In genomic region chr16:33379944-33380881, GRCm38 (mm10) we compare ENCODE assay signal across 8 mouse cellular contexts. TPM values are rescaled to one million over a fixed set of nuclear protein-coding genes. Genes with fewer than 3 reads are reported as not detected.
A peak's percentile ranks its signal among the peaks of the same experiment; 100 is the strongest.
DNase-seq lines count a peak whose midpoint lies in the region; ATAC-seq and TF ChIP-seq lines count a peak whose summit lies in the region.
"Not testable (repeated sequence)": the region's sequence is repeated elsewhere in the genome, so short reads cannot be mapped to it uniquely, and the experiment has no call there.

Gene Zfp148 (plus strand): TSS chr16:33380836.

- H3K36me3 ChIP-seq in CH12.LX (replicated peaks in 1 of 2; ENCODE audit: control insufficient read depth in 1 of 2, insufficient read depth in 1 of 2, low read length in 1 of 2), result peaks cover 4 to 39% of the 10 kb centered on the region in 2 experiments
- H3K36me3 ChIP-seq in forebrain, embryonic 11.5 days (ENCODE audit: control insufficient read depth, insufficient read depth, low read length); heart, embryonic 16.5 days (ENCODE audit: control insufficient read depth, insufficient read depth); liver, embryonic 16.5 days (ENCODE audit: control insufficient read depth, insufficient read depth); neural tube, embryonic 13.5 days; testis, adult 2 months (ENCODE audit: control insufficient read depth, insufficient read depth, low read length): not testable (repeated sequence)

- H3K79me2 ChIP-seq in CH12.LX (replicated peaks; ENCODE audit: control insufficient read depth, extremely low read depth, insufficient read depth, poor library complexity, severe bottlenecking), result peaks cover 45% of the 10 kb centered on the region

- 0 out of 2 replicates have a peak, but pooled peaks have one; percentile 15 for TF ChIP-seq EP300 in CH12.LX (IDR thresholded peaks at IDR 0.05; ENCODE audit: low read length)

- H3K27ac ChIP-seq in CH12.LX (ENCODE audit: insufficient read depth, low read depth), result peak within 1 kb of the TSS; percentile 54
- H3K27ac ChIP-seq in forebrain, embryonic 11.5 days (ENCODE audit: low read depth, low read length), result peak within 1 kb of the TSS; percentile 85
- H3K27ac ChIP-seq in heart, embryonic 16.5 days (ENCODE audit: low read length), result peak within 1 kb of the TSS; percentile 96
- H3K27ac ChIP-seq in liver, embryonic 16.5 days (ENCODE audit: low read length), result peak within 1 kb of the TSS; percentile 74
- peak within 1 kb of the TSS; percentile 97 for H3K27ac ChIP-seq in neural tube, embryonic 13.5 days (replicated peaks)
- H3K27ac ChIP-seq in testis, adult 2 months (ENCODE audit: control insufficient read depth, insufficient read depth, low read depth, low read length), result peak within 1 kb of the TSS; percentile 95

- H3K9ac ChIP-seq in CH12.LX (ENCODE audit: insufficient read depth, low read depth), result peak within 1 kb of the TSS; percentile 98
- peak within 1 kb of the TSS; percentile 90 for H3K9ac ChIP-seq in forebrain, embryonic 11.5 days (ENCODE audit: low read length)
- H3K9ac ChIP-seq in heart, embryonic 16.5 days (ENCODE audit: low read length), result peak within 1 kb of the TSS; percentile 99
- H3K9ac ChIP-seq in liver, embryonic 16.5 days (ENCODE audit: low read depth, low read length), result peak within 1 kb of the TSS; percentile 93
- H3K9ac ChIP-seq in neural tube, embryonic 13.5 days, result peak within 1 kb of the TSS; percentile 97

- H3K4me2 ChIP-seq in CH12.LX (ENCODE audit: insufficient read depth, low read depth, poor library complexity, severe bottlenecking), result peak within 1 kb of the TSS; percentile 80
- peak within 1 kb of the TSS; percentile 91 for H3K4me2 ChIP-seq in forebrain, embryonic 11.5 days (ENCODE audit: low read depth, low read length, severe bottlenecking)
- peak within 1 kb of the TSS; percentile 85 for H3K4me2 ChIP-seq in heart, embryonic 16.5 days (ENCODE audit: low read depth, low read length)
- peak within 1 kb of the TSS; percentile 88 for H3K4me2 ChIP-seq in liver, embryonic 16.5 days (ENCODE audit: low read depth, low read length)
- H3K4me2 ChIP-seq in neural tube, embryonic 13.5 days, result peak within 1 kb of the TSS; percentile 78

- peak within 1 kb of the TSS; percentile 80 to 94 (median 85) for H3K4me3 ChIP-seq in CH12.LX (replicated peaks in 1 of 3; ENCODE audit: low read depth in 2 of 3, low read length in 2 of 3, poor library complexity in 1 of 3)
- H3K4me3 ChIP-seq in forebrain, embryonic 11.5 days (ENCODE audit: low read depth, low read length), result peak within 1 kb of the TSS; percentile 96
- H3K4me3 ChIP-seq in heart, embryonic 16.5 days (ENCODE audit: low read length), result peak within 1 kb of the TSS; percentile 82
- H3K4me3 ChIP-seq in liver, embryonic 16.5 days (ENCODE audit: low read depth, low read length), result peak within 1 kb of the TSS; percentile 94
- H3K4me3 ChIP-seq in neural tube, embryonic 13.5 days, result peak within 1 kb of the TSS; percentile 91
- peak within 1 kb of the TSS; percentile 94 for H3K4me3 ChIP-seq in testis, adult 2 months (ENCODE audit: control insufficient read depth, low read depth, low read length)

- DNase-seq in CH12.LX (ENCODE audit: extremely low read depth), result peak; percentile 95
- DNase-seq in c-Kit-positive CD71-positive TER-119-negative erythroid progenitor cells, embryonic 14.5 days (ENCODE audit: low read depth), result peak; percentile 79
- DNase-seq in forebrain, embryonic 11.5 days (ENCODE audit: low spot score), result peak; percentile 94
- DNase-seq in kidney, postnatal 36 days, result peak; percentile 90 to 97

- 3% methylated on average over 50 of the region's 50 CpGs for WGBS in forebrain, embryonic 11.5 days
- WGBS in heart, embryonic 16.5 days, result 4% methylated on average over 50 of the region's 50 CpGs
- 2% methylated on average over 50 of the region's 50 CpGs for WGBS in liver, embryonic 16.5 days (ENCODE audit: insufficient replicate concordance)
- 2% methylated on average over 50 of the region's 50 CpGs for WGBS in neural tube, embryonic 13.5 days

- ATAC-seq in forebrain, embryonic 11.5 days (replicated peaks; ENCODE audit: low FRiP score), result peak; percentile 90
- ATAC-seq in heart, embryonic 16.5 days (replicated peaks; ENCODE audit: extremely low read depth, insufficient read depth, low FRiP score), result peak; percentile 83
- ATAC-seq in liver, embryonic 16.5 days (ENCODE audit: low read depth), result peak; percentile 91
- ATAC-seq in neural tube, embryonic 13.5 days (ENCODE audit: low read depth), result peak; percentile 90

- in situ Hi-C loops in CH12.LX (cut with MboI; ENCODE audit: low pct_ligation_motif_present, low pct_unique_long_range_greater_than_20kb, low sequenced_read_pairs), result not testable (repeated sequence)

- TF ChIP-seq POLR2A in CH12.LX (IDR thresholded peaks at IDR 0.05; ENCODE audit: low read depth, low read length), result peak; percentile 95
- TF ChIP-seq POLR2A in testis, adult 2 months (IDR thresholded peaks at IDR 0.05; ENCODE audit: control insufficient read depth, low read depth, low read length), result peak; percentile 76

- 0 out of 4 replicates have a peak, but pooled peaks of 1 of the 2 experiments have one; percentile 2 for TF ChIP-seq CTCF in CH12.LX (conservative IDR thresholded peaks at IDR 0.05 in 1 of 2, IDR thresholded peaks at IDR 0.05 in 1 of 2; ENCODE audit: low read depth in 2 of 2, low read length in 2 of 2)
- not testable (repeated sequence) for TF ChIP-seq CTCF in testis, adult 2 months (IDR thresholded peaks at IDR 0.05; ENCODE audit: control insufficient read depth, insufficient read depth, insufficient replicate concordance, low read depth, low read length)

- not testable (repeated sequence) for TF ChIP-seq RAD21 in CH12.LX (IDR thresholded peaks at IDR 0.05; ENCODE audit: low read depth, low read length)

- H3K9me3 ChIP-seq in CH12.LX (replicated peaks; ENCODE audit: low read length); forebrain, embryonic 11.5 days (ENCODE audit: control insufficient read depth, low read length); heart, embryonic 16.5 days (replicated peaks; ENCODE audit: control insufficient read depth, low read length); liver, embryonic 16.5 days (replicated peaks; ENCODE audit: control insufficient read depth, low read length); neural tube, embryonic 13.5 days: not testable (repeated sequence)

- dilution Hi-C loops in CH12.LX (cut with MboI; ENCODE audit: extremely low pct_ligation_motif_present, extremely low pct_unique_long_range_greater_than_20kb, low sequenced_read_pairs), result not testable (repeated sequence)

- H3K27me3 ChIP-seq in CH12.LX (replicated peaks); forebrain, embryonic 11.5 days (ENCODE audit: control insufficient read depth, insufficient read depth, low read length); heart, embryonic 16.5 days (ENCODE audit: control insufficient read depth, insufficient read depth, low read length); liver, embryonic 16.5 days (ENCODE audit: control insufficient read depth, insufficient read depth, low read depth, low read length); neural tube, embryonic 13.5 days; testis, adult 2 months (ENCODE audit: control insufficient read depth, insufficient read depth, low read length): not testable (repeated sequence)

- peaks cover 3 to 31% of the 10 kb centered on the region in 2 experiments; a peak in 3 of 4 replicates for H3K4me1 ChIP-seq in CH12.LX (ENCODE audit: control insufficient read depth in 1 of 2, insufficient read depth in 2 of 2)
- not testable (repeated sequence) for H3K4me1 ChIP-seq in forebrain, embryonic 11.5 days (replicated peaks; ENCODE audit: control insufficient read depth, insufficient read depth, low read length); testis, adult 2 months (ENCODE audit: control insufficient read depth, insufficient read depth, low read length)
- peaks cover 21% of the 10 kb centered on the region for H3K4me1 ChIP-seq in heart, embryonic 16.5 days (ENCODE audit: control insufficient read depth, insufficient read depth, low read length)
- H3K4me1 ChIP-seq in liver, embryonic 16.5 days (ENCODE audit: control insufficient read depth, low read depth, low read length), result peaks cover 14% of the 10 kb centered on the region
- peaks cover 37% of the 10 kb centered on the region for H3K4me1 ChIP-seq in neural tube, embryonic 13.5 days (replicated peaks)

TF ChIP-seq in CH12.LX, 34 proteins besides CTCF, POLR2A, EP300 and RAD21 (continues in another document):
- TF ChIP-seq MEF2A (IDR thresholded peaks at IDR 0.05; ENCODE audit: borderline replicate concordance, low read depth, low read length) (peak; percentile 84), MYC (IDR thresholded peaks at IDR 0.05; ENCODE audit: low read depth, low read length) (peak; percentile 80; the same call in 1 of the 2 replicates), IRF4 (IDR thresholded peaks at IDR 0.05; ENCODE audit: low read depth, low read length) (peak; percentile 60; the same call in 1 of the 2 replicates), KAT2A (IDR thresholded peaks at IDR 0.05; ENCODE audit: insufficient replicate concordance, low read length) (peak; percentile 93), MAZ (IDR thresholded peaks at IDR 0.05; ENCODE audit: low read depth, low read length) (peak; percentile 90), NRF1 (IDR thresholded peaks at IDR 0.05; ENCODE audit: low read depth, low read length) (peak; percentile 78), MAX (IDR thresholded peaks at IDR 0.05; ENCODE audit: low read length) (peak; percentile 93), MXI1 (IDR thresholded peaks at IDR 0.05; ENCODE audit: low read depth, low read length) (peak; percentile 88), POLR2AphosphoS2 (IDR thresholded peaks at IDR 0.05; ENCODE audit: low read depth, low read length) (peak; percentile 91), ETS1 (conservative IDR thresholded peaks at IDR 0.05; ENCODE audit: low read depth, low read length) (peak; percentile 62), TCF12 (IDR thresholded peaks at IDR 0.05; ENCODE audit: low read depth, low read length) (peak; percentile 96), HCFC1 (IDR thresholded peaks at IDR 0.05; ENCODE audit: low read depth, low read length) (peak; percentile 92)

RNA-seq across cellular contexts. Expression of gene Zfp148, which starts in this region (rescaled TPM):
- 19.5 and 23.2 TPM in 2 replicates for total RNA-seq in CH12.LX (2012; rRNA removed)
- total RNA-seq in CH12.LX (2014; rRNA removed), result 28.6 and 30.4 TPM in 2 replicates
- 36.6 and 39.9 TPM in 2 replicates for polyA plus RNA-seq in CH12.LX (2012; ENCODE audit: insufficient read length, low read depth)
- 52.7 and 54.1 TPM in 2 replicates for polyA plus RNA-seq in forebrain, embryonic 11.5 days (2014; fragmentation: Nextera tagmentation; extraction: Ambion mirVana)
- 40.7 and 41.5 TPM in 2 replicates for polyA plus RNA-seq in heart, embryonic 16.5 days (2015; fragmentation: Nextera tagmentation; extraction: Ambion mirVana)
- 11.4 and 12.5 TPM in 2 replicates for polyA plus RNA-seq in liver, embryonic 16.5 days (2015; fragmentation: Nextera tagmentation; extraction: Ambion mirVana)
- 50.2 and 54.0 TPM in 2 replicates for polyA plus RNA-seq in neural tube, embryonic 13.5 days (2015; fragmentation: Nextera tagmentation; extraction: Ambion mirVana)
- 4.6 and 5.4 TPM in 2 replicates for polyA plus RNA-seq in testis, adult 2 months (2012; rRNA removed)

Comparison
In these comparisons a context has a peak if more than half of its experiments do, and no peak if none do; other contexts are left out.
1. Peak in every context shown above with its lines: DNase-seq, ATAC-seq, H3K4me3 ChIP-seq and H3K27ac ChIP-seq.